Mouse (Mus musculus): ENCODE results near the gene Gm17949.

DNA sequence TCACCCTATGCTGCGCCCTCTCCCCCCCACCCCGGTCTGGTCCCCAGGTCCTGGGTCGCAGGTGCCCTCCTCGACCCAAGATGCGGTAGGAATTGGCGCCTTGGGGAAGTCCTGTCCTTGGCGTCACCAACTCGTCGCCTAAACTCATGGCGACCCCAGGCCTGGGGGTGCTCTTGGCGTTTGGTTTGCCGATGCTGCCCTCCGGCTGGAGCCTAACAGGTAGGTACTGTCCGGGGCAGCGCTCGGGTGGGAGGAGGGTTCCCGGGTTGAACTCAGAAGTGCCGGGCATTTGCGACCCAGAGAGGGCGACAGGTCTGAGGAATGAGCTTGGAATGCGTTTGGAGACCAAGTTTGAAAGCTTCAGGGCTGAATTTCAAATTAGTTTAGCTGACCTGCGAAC is 51.3 kb downstream of the Gm17949 start:
- no peak for TF ChIP-seq CTCF (IDR thresholded peaks at IDR 0.05)
- TF ChIP-seq POLR2A (IDR thresholded peaks at IDR 0.05; ENCODE audit: insufficient read depth, low read depth, low read length) = no peak
- no peak for TF ChIP-seq EP300 (IDR thresholded peaks at IDR 0.05; ENCODE audit: insufficient read depth, low read depth, low read length)

Data from heart, adult 2 months (tissue).